Mouse (Mus musculus) hindbrain, embryonic 16.5 days (tissue): ENCODE data around the gene Fgl2. TPM values are rescaled to one million over a fixed set of nuclear protein-coding genes. Genes with fewer than 3 reads are reported as not detected.

ENCODE experiments used
- ATAC-seq: fragments of 200-750 bp; cut with Nextera tagmentation; 2 replicates; pipeline ENCODE4 v1.8.0; 2017; ENCODE audit warnings: moderate TSS enrichment, moderate library complexity
- H3K27ac ChIP-seq: fragments of 300-500 bp; sonication (generic); 2 replicates; pipeline ENCODE4 v1.5.1; 2014; ENCODE audit warnings: low read depth, mild to moderate bottlenecking, control low read depth, low read length, moderate library complexity
- H3K27me3 ChIP-seq: fragments of 300-500 bp; sonication (generic); replicated peaks from 2 replicates; pipeline ENCODE4 v1.6.1; 2014; ENCODE audit warnings: low read length; ENCODE audit not compliant: control insufficient read depth, insufficient read depth
- H3K36me3 ChIP-seq: fragments of 300-500 bp; sonication (generic); 2 replicates; pipeline ENCODE4 v1.6.1; 2014; ENCODE audit warnings: mild to moderate bottlenecking, low read length, moderate library complexity, mixed read lengths; ENCODE audit not compliant: control insufficient read depth, insufficient read depth
- H3K4me1 ChIP-seq: fragments of 300-500 bp; sonication (generic); 2 replicates; pipeline ENCODE4 v1.6.1; 2014; ENCODE audit warnings: low read depth, low read length; ENCODE audit not compliant: control insufficient read depth, insufficient read depth
- H3K4me2 ChIP-seq: fragments of 300-500 bp; sonication (generic); 2 replicates; pipeline ENCODE4 v1.6.1; 2014; ENCODE audit warnings: mild to moderate bottlenecking, low read length, control low read depth, moderate library complexity
- H3K4me3 ChIP-seq: fragments of 300-500 bp; sonication (generic); 2 replicates; pipeline ENCODE4 v1.5.1; 2014; ENCODE audit warnings: mild to moderate bottlenecking, low read length, control low read depth, moderate library complexity
- H3K9ac ChIP-seq: fragments of 300-500 bp; sonication (generic); 2 replicates; pipeline ENCODE4 v1.6.1; 2014; ENCODE audit warnings: low read depth, mild to moderate bottlenecking, control low read depth, low read length, moderate library complexity
- H3K9me3 ChIP-seq: fragments of 300-500 bp; sonication (generic); 2 replicates; pipeline ENCODE4 v1.6.1; 2014; ENCODE audit warnings: mild to moderate bottlenecking, low read length, moderate library complexity; ENCODE audit not compliant: control insufficient read depth
- WGBS: fragments of 180-500 bp; shearing (Covaris S2); extraction: QIAGEN DNeasy Blood & Tissue Kit; methylation state at CpG from one replicate; pipeline ENCODE4 v1.1.7; 2014; 5-methylcytosine and 5-hydroxymethylcytosine counted together
- polyA plus RNA-seq: library from polyadenylated mRNA; unstranded; fragments of >200 nt; fragmentation: Nextera tagmentation; extraction: Ambion mirVana; gene quantifications from 2 replicates; pipeline ENCODE4 v1.2.1, GENCODE M21; 2015

Gene Fgl2
- polyA plus RNA-seq, 1 experiment from 2014 or later, result 3.1 TPM

DNA sequence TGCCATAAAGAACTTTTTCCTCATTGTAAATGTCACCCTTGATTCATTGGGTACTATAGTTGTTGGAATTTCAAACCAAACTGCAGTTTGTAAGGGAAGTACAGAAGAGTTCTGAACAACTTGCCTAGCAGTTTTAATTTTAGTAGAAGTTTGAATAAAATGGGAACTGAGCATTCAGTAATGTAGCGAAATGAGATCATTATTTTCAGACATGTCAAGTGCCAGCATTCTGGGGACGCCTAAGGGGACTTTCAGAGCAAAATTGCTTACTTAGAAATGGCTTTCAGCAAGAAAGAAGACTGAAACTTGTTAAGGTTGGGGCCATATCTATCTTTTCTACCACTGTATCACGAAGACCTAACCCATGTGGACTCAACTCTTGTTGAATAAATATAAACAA lies 13.8 kb upstream of the Fgl2 start:
- no peaks in the 10 kb centered on the region for H3K9me3 ChIP-seq
- no peaks in the 10 kb centered on the region for H3K36me3 ChIP-seq
- no peak for ATAC-seq
- 75% methylated on average over 3 of the region's 3 CpGs for WGBS
- H3K27me3 ChIP-seq, result no peaks in the 10 kb centered on the region
- no peaks in the 10 kb centered on the region for H3K4me1 ChIP-seq
- no peak overlapping the region for H3K4me3 ChIP-seq
- no peak overlapping the region for H3K9ac ChIP-seq
- H3K27ac ChIP-seq, result no peak overlapping the region
- no peak overlapping the region for H3K4me2 ChIP-seq

- no peaks in the 10 kb centered on the region for H3K27me3 ChIP-seq
- no peak overlapping the region for H3K4me2 ChIP-seq
- no peak overlapping the region for H3K27ac ChIP-seq
- H3K4me3 ChIP-seq, result no peak overlapping the region
- H3K36me3 ChIP-seq, result no peaks in the 10 kb centered on the region
- H3K9ac ChIP-seq, result no peak overlapping the region
- 82% methylated on average over 3 of the region's 3 CpGs for WGBS
- no peak for ATAC-seq
- H3K4me1 ChIP-seq, result no peaks in the 10 kb centered on the region
- no peaks in the 10 kb centered on the region for H3K9me3 ChIP-seq
Measured at GRCm38 (mm10) chr5:21363343-21363742, 9.1 kb upstream of the Fgl2 start.

DNA sequence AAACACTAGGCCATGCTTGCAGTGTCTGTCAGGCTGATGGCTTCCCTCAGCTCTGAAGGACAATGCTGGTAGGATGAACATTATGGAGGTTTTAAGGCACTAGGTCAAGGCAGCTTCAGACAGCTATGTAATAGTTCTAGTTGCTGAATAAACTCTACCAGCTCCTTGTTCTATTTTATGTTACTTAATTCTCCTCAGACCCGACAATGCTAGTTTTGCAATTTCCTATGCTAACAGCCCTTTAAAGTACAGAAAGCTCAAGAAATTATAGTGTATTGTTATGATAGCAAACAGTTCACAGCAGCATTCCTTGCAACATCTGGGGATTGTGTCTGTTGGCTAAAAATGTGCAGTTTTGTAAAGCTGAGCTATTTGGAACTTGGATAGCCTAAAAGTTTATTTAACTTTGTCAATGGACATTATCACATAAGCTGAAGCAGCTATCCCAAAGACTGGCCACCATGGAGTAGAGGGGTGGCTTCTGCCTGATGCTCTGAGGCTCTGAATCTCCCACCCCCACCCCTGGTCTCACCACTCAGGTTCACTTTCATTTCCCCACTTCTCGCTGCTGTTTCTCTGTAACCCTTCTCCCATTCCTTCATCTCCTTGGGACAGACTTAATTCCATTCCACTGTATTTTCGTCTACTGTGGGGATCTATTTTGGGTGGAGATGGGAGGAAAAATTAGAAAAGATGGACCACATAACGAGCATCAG lies 5.9 kb upstream of the Fgl2 start:
- Histone ChIP-seq H3K4me1 (no peaks in the 10 kb centered on the region), H3K36me3 (no peaks in the 10 kb centered on the region), H3K4me2 (no peak overlapping the region), H3K27me3 (no peaks in the 10 kb centered on the region), H3K9me3 (no peaks in the 10 kb centered on the region), H3K27ac (no peak overlapping the region), H3K9ac (no peak overlapping the region), H3K4me3 (no peak overlapping the region)
- 73% methylated on average over 4 of the region's 4 CpGs for WGBS
- ATAC-seq, result no peak

- no peak overlapping the region for H3K9ac ChIP-seq
- no peaks in the 10 kb centered on the region for H3K36me3 ChIP-seq
- H3K9me3 ChIP-seq, result no peaks in the 10 kb centered on the region
- 26% methylated on average over 2 of the region's 2 CpGs for WGBS
- H3K27me3 ChIP-seq, result no peaks in the 10 kb centered on the region
- H3K27ac ChIP-seq, result no peak overlapping the region
- H3K4me3 ChIP-seq, result no peak overlapping the region
- no peak for ATAC-seq
- H3K4me2 ChIP-seq, result no peak overlapping the region
- peaks cover 3% of the 10 kb centered on the region; the same call in 1 of the 2 replicates for H3K4me1 ChIP-seq
Measured at GRCm38 (mm10) chr5:21367514-21367913, 4.9 kb upstream of the Fgl2 start.

- ATAC-seq, result no peak
- Histone ChIP-seq H3K36me3 (no peaks in the 10 kb centered on the region), H3K9ac (no peak overlapping the region), H3K4me2 (no peak overlapping the region), H3K27me3 (no peaks in the 10 kb centered on the region), H3K4me1 (peaks cover 3% of the 10 kb centered on the region; the same call in 1 of the 2 replicates), H3K9me3 (no peaks in the 10 kb centered on the region), H3K27ac (no peak overlapping the region), H3K4me3 (no peak overlapping the region)
- WGBS, result 89% methylated on average over 5 of the region's 5 CpGs
Measured at GRCm38 (mm10) chr5:21370218-21370947, 2.1 kb upstream of the Fgl2 start.

DNA sequence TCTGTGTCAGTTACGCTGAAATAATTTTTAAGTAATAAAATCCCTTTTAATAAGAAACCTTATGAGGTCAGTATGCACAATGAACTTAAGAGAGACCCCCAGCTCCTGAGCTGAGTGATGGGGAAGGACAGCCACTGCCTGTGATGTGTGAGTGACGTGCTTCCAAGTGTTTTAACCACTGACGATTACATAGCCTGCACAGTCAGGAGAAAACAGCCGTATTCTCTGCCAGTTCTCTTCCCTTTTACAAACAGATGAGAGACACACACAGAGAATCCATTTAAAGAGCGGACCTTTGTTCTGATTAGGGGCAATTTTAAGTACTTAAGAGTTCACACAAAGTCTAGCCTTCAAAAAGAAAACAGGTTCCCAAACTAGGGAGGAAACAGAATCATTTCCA lies 522 bp upstream of the Fgl2 start:
- WGBS, result 36% methylated on average over 5 of the region's 5 CpGs
- Histone ChIP-seq H3K4me2 (peak overlapping the region; percentile 98), H3K27me3 (no peaks in the 10 kb centered on the region), H3K9ac (peak overlapping the region; percentile 77), H3K4me3 (peak overlapping the region; percentile 58), H3K36me3 (no peaks in the 10 kb centered on the region), H3K9me3 (no peaks in the 10 kb centered on the region), H3K27ac (peak overlapping the region; percentile 16; the same call in 1 of the 2 replicates), H3K4me1 (peaks cover 3% of the 10 kb centered on the region; the same call in 1 of the 2 replicates)
- peak; percentile 41 for ATAC-seq

GRCm38 (mm10) chr5:21373180-21373518 lies 707 bp downstream of the Fgl2 start:
- no peak overlapping the region for H3K27ac ChIP-seq
- no peaks in the 10 kb centered on the region for H3K9me3 ChIP-seq
- H3K4me2 ChIP-seq, result peak overlapping the region; percentile 98
- no peaks in the 10 kb centered on the region for H3K27me3 ChIP-seq
- no peak for ATAC-seq
- H3K36me3 ChIP-seq, result no peaks in the 10 kb centered on the region
- WGBS, result 60% methylated on average over 7 of the region's 7 CpGs
- H3K4me3 ChIP-seq, result peak overlapping the region; percentile 58
- H3K4me1 ChIP-seq, result peaks cover 3% of the 10 kb centered on the region; the same call in 1 of the 2 replicates
- peak overlapping the region; percentile 77; the same call in 1 of the 2 replicates for H3K9ac ChIP-seq

- no peak for ATAC-seq
- Histone ChIP-seq H3K9ac (no peak overlapping the region), H3K4me1 (peaks cover under 1% of the 10 kb centered on the region; the same call in 1 of the 2 replicates), H3K4me3 (no peak overlapping the region), H3K27ac (no peak overlapping the region), H3K27me3 (no peaks in the 10 kb centered on the region), H3K9me3 (no peaks in the 10 kb centered on the region), H3K36me3 (no peaks in the 10 kb centered on the region), H3K4me2 (no peak overlapping the region)
- WGBS, result 77% methylated on average over 4 of the region's 4 CpGs
Measured at GRCm38 (mm10) chr5:21376935-21377334, 4.5 kb downstream of the Fgl2 start.

DNA sequence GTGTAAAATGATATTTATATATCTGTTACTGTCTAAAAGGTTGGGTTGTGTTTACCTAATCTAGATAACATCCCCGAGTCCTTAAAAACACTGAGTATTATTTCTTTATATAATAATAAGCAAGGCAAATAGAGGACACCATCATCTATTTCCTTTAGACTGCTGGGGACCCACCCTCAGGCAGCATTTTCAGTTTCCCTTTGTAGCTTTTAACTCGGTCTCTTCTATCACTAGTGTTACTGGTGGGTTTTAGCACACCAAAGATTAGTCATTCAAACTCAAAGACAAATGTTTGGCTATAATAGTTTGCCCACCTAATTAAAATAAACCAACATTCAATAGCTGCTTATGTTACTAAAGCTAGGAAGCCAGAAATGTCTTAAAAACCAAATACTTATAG lies 6.0 kb downstream of the Fgl2 start:
- H3K36me3 ChIP-seq, result no peaks in the 10 kb centered on the region
- H3K9me3 ChIP-seq, result no peaks in the 10 kb centered on the region
- no peaks in the 10 kb centered on the region for H3K27me3 ChIP-seq
- ATAC-seq, result no peak
- no peak overlapping the region for H3K9ac ChIP-seq
- H3K4me2 ChIP-seq, result no peak overlapping the region
- no peak overlapping the region for H3K27ac ChIP-seq
- 84% methylated on average over 2 of the region's 2 CpGs for whole genome bisulfite sequencing
- no peaks in the 10 kb centered on the region for H3K4me1 ChIP-seq
- H3K4me3 ChIP-seq, result no peak overlapping the region
